Mouse (Mus musculus) kidney, adult 11 months (tissue): ENCODE results near the gene Olfr299.

Experiments
- DNase-seq: peaks from one replicate; pipeline ENCODE4 v3.0.0; 2022

Gene Olfr299

DNA sequence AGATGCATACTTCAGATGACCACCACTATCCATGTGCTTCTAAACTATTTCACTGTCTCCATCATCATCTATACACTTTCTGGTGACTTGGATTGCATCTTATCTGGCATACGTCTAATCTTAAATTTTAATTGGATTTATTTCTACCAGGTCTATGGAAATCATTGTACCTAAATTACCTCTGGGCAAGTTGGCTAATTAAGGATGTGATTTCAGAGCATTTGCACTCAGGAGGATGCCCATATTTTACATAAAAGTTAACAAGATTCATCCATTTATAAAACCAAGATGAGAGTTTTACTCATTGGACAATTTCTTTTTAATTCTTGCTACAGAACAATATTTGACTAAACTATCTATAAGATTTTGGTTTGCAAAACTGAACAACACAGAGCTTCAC is at the start of gene Olfr299:
Gene Olfr299 (plus strand): TSS at position 301 of the 400 bp plus-strand sequence.
- DNase-seq = no peak

DNA sequence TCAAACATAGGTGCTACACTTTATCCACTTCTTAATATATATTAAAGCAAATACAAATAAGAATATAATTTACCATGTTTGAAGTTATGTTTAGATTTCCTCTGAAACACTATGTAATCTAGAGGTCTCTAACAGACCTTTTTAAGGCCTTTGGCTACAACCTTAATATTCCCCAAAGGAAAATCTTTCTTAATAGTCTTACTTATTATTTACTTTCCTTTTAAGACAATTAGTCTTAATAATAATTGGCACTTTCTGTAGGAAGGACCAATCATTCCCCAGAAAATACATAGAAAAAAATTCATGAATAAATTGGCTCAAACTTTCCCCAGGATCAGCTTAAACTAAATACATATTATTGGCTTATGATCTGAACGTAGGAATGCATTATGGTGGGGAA is 32.7 kb downstream of the Olfr299 start, which contains the start of gene Olfr298:
Gene Olfr298 (minus strand): TSS at position 101 of the 400 bp plus-strand sequence.
- no peak for DNase-seq
